Mouse (Mus musculus): ENCODE measurements around the gene Trak1. TPM values are rescaled to one million over a fixed set of nuclear protein-coding genes. Genes with fewer than 3 reads are reported as not detected.
"Not testable (repeated sequence)": the region's sequence is repeated elsewhere in the genome, so short reads cannot be mapped to it uniquely, and the experiment has no call there.

Trak1 gene
- polyA plus RNA-seq, 1 experiment from 2014 or later = 40.3 TPM

GRCm38 (mm10) chr9:121319323-121319966 lies 22.1 kb downstream of the Trak1 start:
- Histone ChIP-seq H3K4me2 (ENCODE audit: low read length) (no peak overlapping the region), H3K4me3 (ENCODE audit: low read depth, low read length) (no peak overlapping the region), H3K4me1 (ENCODE audit: control insufficient read depth, insufficient read depth, low read length) (peaks cover 33% of the 10 kb centered on the region), H3K27me3 (replicated peaks; ENCODE audit: control insufficient read depth, insufficient read depth, low read length) (no peaks in the 10 kb centered on the region), H3K9ac (ENCODE audit: low read length) (0 out of 2 replicates have a peak overlapping the region, but pooled peaks have one; percentile 17), H3K9me3 (replicated peaks; ENCODE audit: control insufficient read depth, low read length) (no peaks in the 10 kb centered on the region), H3K36me3 (ENCODE audit: control insufficient read depth, insufficient read depth, low read length) (0 out of 2 replicates have a peak, but pooled peaks cover 9% of the 10 kb centered on the region), H3K27ac (ENCODE audit: low read depth, low read length) (peak overlapping the region; percentile 74)
- peak; percentile 68 for ATAC-seq
- DNase-seq (ENCODE audit: low spot score) = peak; percentile 77
- 32% methylated on average over 10 of the region's 10 CpGs for WGBS

GRCm38 (mm10) chr9:121320433-121320832 lies 23.1 kb downstream of the Trak1 start:
- Histone ChIP-seq H3K27me3 (replicated peaks; ENCODE audit: control insufficient read depth, insufficient read depth, low read length) (no peaks in the 10 kb centered on the region), H3K27ac (ENCODE audit: low read depth, low read length) (peak overlapping the region; percentile 21; the same call in 1 of the 2 replicates), H3K4me3 (ENCODE audit: low read depth, low read length) (no peak overlapping the region), H3K9ac (ENCODE audit: low read length) (no peak overlapping the region; the same call in 1 of the 2 replicates), H3K4me1 (ENCODE audit: control insufficient read depth, insufficient read depth, low read length) (peaks cover 25% of the 10 kb centered on the region), H3K9me3 (replicated peaks; ENCODE audit: control insufficient read depth, low read length) (no peaks in the 10 kb centered on the region), H3K4me2 (ENCODE audit: low read length) (no peak overlapping the region), H3K36me3 (ENCODE audit: control insufficient read depth, insufficient read depth, low read length) (0 out of 2 replicates have a peak, but pooled peaks cover 9% of the 10 kb centered on the region)
- no peak for DNase-seq (ENCODE audit: low spot score)
- ATAC-seq = no peak
- 81% methylated on average over 2 of the region's 2 CpGs for WGBS

GRCm38 (mm10) chr9:121321118-121321517 lies 23.8 kb downstream of the Trak1 start:
- no peak overlapping the region for H3K4me2 ChIP-seq (ENCODE audit: low read length)
- H3K27ac ChIP-seq (ENCODE audit: low read depth, low read length) = no peak overlapping the region
- no peaks in the 10 kb centered on the region for H3K9me3 ChIP-seq (replicated peaks; ENCODE audit: control insufficient read depth, low read length)
- 81% methylated on average over 2 of the region's 2 CpGs for WGBS
- DNase-seq (ENCODE audit: low spot score) = no peak
- no peaks in the 10 kb centered on the region for H3K27me3 ChIP-seq (replicated peaks; ENCODE audit: control insufficient read depth, insufficient read depth, low read length)
- peaks cover 19% of the 10 kb centered on the region for H3K4me1 ChIP-seq (ENCODE audit: control insufficient read depth, insufficient read depth, low read length)
- H3K9ac ChIP-seq (ENCODE audit: low read length) = no peak overlapping the region
- no peak for ATAC-seq
- H3K4me3 ChIP-seq (ENCODE audit: low read depth, low read length) = no peak overlapping the region
- H3K36me3 ChIP-seq (ENCODE audit: control insufficient read depth, insufficient read depth, low read length) = 0 out of 2 replicates have a peak, but pooled peaks cover 9% of the 10 kb centered on the region

- no peak overlapping the region for H3K27ac ChIP-seq (ENCODE audit: low read depth, low read length)
- no peaks in the 10 kb centered on the region for H3K27me3 ChIP-seq (replicated peaks; ENCODE audit: control insufficient read depth, insufficient read depth, low read length)
- H3K9me3 ChIP-seq (replicated peaks; ENCODE audit: control insufficient read depth, low read length) = no peaks in the 10 kb centered on the region
- no peak for DNase-seq (ENCODE audit: low spot score)
- WGBS = 98% methylated on average over 14 of the region's 14 CpGs
- H3K4me3 ChIP-seq (ENCODE audit: low read depth, low read length) = no peak overlapping the region
- no peak for ATAC-seq
- H3K4me2 ChIP-seq (ENCODE audit: low read length) = no peak overlapping the region
- H3K4me1 ChIP-seq (ENCODE audit: control insufficient read depth, insufficient read depth, low read length) = peaks cover 10% of the 10 kb centered on the region
- 0 out of 2 replicates have a peak, but pooled peaks cover 9% of the 10 kb centered on the region for H3K36me3 ChIP-seq (ENCODE audit: control insufficient read depth, insufficient read depth, low read length)
- H3K9ac ChIP-seq (ENCODE audit: low read length) = no peak overlapping the region
These were observed 24.7 kb downstream of the Trak1 start for GRCm38 (mm10) chr9:121322034-121322433.

GRCm38 (mm10) chr9:121328342-121328741 lies 31.0 kb downstream of the Trak1 start:
- DNase-seq (ENCODE audit: low spot score); H3K27ac ChIP-seq (ENCODE audit: low read depth, low read length); H3K9ac ChIP-seq (ENCODE audit: low read length); H3K27me3 ChIP-seq (replicated peaks; ENCODE audit: control insufficient read depth, insufficient read depth, low read length); H3K36me3 ChIP-seq (ENCODE audit: control insufficient read depth, insufficient read depth, low read length); H3K4me3 ChIP-seq (ENCODE audit: low read depth, low read length); H3K4me2 ChIP-seq (ENCODE audit: low read length); ATAC-seq; H3K9me3 ChIP-seq (replicated peaks; ENCODE audit: control insufficient read depth, low read length): not testable (repeated sequence)
- H3K4me1 ChIP-seq (ENCODE audit: control insufficient read depth, insufficient read depth, low read length) = peaks cover 20% of the 10 kb centered on the region
- 98% methylated on average over 16 of the region's 21 CpGs for WGBS

GRCm38 (mm10) chr9:121329181-121329580 lies 31.9 kb downstream of the Trak1 start:
- Histone ChIP-seq H3K27me3 (replicated peaks; ENCODE audit: control insufficient read depth, insufficient read depth, low read length) (no peaks in the 10 kb centered on the region), H3K4me2 (ENCODE audit: low read length) (no peak overlapping the region), H3K9ac (ENCODE audit: low read length) (no peak overlapping the region), H3K9me3 (replicated peaks; ENCODE audit: control insufficient read depth, low read length) (no peaks in the 10 kb centered on the region), H3K4me1 (ENCODE audit: control insufficient read depth, insufficient read depth, low read length) (peaks cover 29% of the 10 kb centered on the region), H3K27ac (ENCODE audit: low read depth, low read length) (no peak overlapping the region), H3K36me3 (ENCODE audit: control insufficient read depth, insufficient read depth, low read length) (peaks cover 4% of the 10 kb centered on the region; the same call in 1 of the 2 replicates), H3K4me3 (ENCODE audit: low read depth, low read length) (no peak overlapping the region)
- WGBS = 74% methylated on average over 8 of the region's 8 CpGs
- DNase-seq (ENCODE audit: low spot score) = no peak
- no peak for ATAC-seq

GRCm38 (mm10) chr9:121330065-121330464 lies 32.8 kb downstream of the Trak1 start:
- Histone ChIP-seq H3K27me3 (replicated peaks; ENCODE audit: control insufficient read depth, insufficient read depth, low read length) (no peaks in the 10 kb centered on the region), H3K9ac (ENCODE audit: low read length) (no peak overlapping the region), H3K27ac (ENCODE audit: low read depth, low read length) (no peak overlapping the region), H3K4me3 (ENCODE audit: low read depth, low read length) (no peak overlapping the region), H3K9me3 (replicated peaks; ENCODE audit: control insufficient read depth, low read length) (no peaks in the 10 kb centered on the region), H3K4me1 (ENCODE audit: control insufficient read depth, insufficient read depth, low read length) (peaks cover 37% of the 10 kb centered on the region), H3K36me3 (ENCODE audit: control insufficient read depth, insufficient read depth, low read length) (peaks cover 4% of the 10 kb centered on the region; the same call in 1 of the 2 replicates), H3K4me2 (ENCODE audit: low read length) (no peak overlapping the region)
- no peak for DNase-seq (ENCODE audit: low spot score)
- 94% methylated on average over 5 of the region's 5 CpGs for WGBS
- no peak for ATAC-seq

- DNase-seq (ENCODE audit: low spot score) = peak; percentile 43
- H3K9ac ChIP-seq (ENCODE audit: low read length) = no peak overlapping the region; the same call in 1 of the 2 replicates
- 23% methylated on average over 5 of the region's 5 CpGs for WGBS
These were observed 34.1 kb downstream of the Trak1 start for GRCm38 (mm10) chr9:121331438-121331837.

More at GRCm38 (mm10) chr9:121331438-121331837, 34.1 kb downstream of the Trak1 start:
- Histone ChIP-seq H3K27ac (ENCODE audit: low read depth, low read length) (peak overlapping the region; percentile 93), H3K4me2 (ENCODE audit: low read length) (peak overlapping the region; percentile 20; the same call in 1 of the 2 replicates), H3K4me3 (ENCODE audit: low read depth, low read length) (no peak overlapping the region), H3K9me3 (replicated peaks; ENCODE audit: control insufficient read depth, low read length) (no peaks in the 10 kb centered on the region), H3K4me1 (ENCODE audit: control insufficient read depth, insufficient read depth, low read length) (peaks cover 38% of the 10 kb centered on the region), H3K36me3 (ENCODE audit: control insufficient read depth, insufficient read depth, low read length) (peaks cover 4% of the 10 kb centered on the region; the same call in 1 of the 2 replicates), H3K27me3 (replicated peaks; ENCODE audit: control insufficient read depth, insufficient read depth, low read length) (no peaks in the 10 kb centered on the region)
- ATAC-seq = no peak
